8 mouse cellular contexts compared by ENCODE assay signal in genomic region chr6:147042291-147043290, GRCm38 (mm10). TPM values are rescaled to one million over a fixed set of nuclear protein-coding genes. Genes with fewer than 3 reads are reported as not detected.
DNase-seq lines count a peak whose midpoint lies in the region; ATAC-seq and TF ChIP-seq lines count a peak whose summit lies in the region.

Mrps35 (plus strand) TSS chr6:147042764.

- H3K27me3 ChIP-seq in erythroblast, embryonic 14.5 days (ENCODE audit: control insufficient read depth): peaks cover 6% of the 10 kb centered on the region
- H3K27me3 ChIP-seq in heart, embryonic 13.5 days (replicated peaks): no peaks in the 10 kb centered on the region; the same call in 1 of the 2 replicates
- no peaks in the 10 kb centered on the region for H3K27me3 ChIP-seq in kidney, postnatal 0 days (ENCODE audit: insufficient read depth, low read length)
- H3K27me3 ChIP-seq in liver, adult 2 months (ENCODE audit: control insufficient read depth, insufficient read depth, low read length): no peaks in the 10 kb centered on the region

- peaks cover 25% of the 10 kb centered on the region for H3K4me1 ChIP-seq in erythroblast, embryonic 14.5 days (ENCODE audit: control insufficient read depth)
- H3K4me1 ChIP-seq in heart, embryonic 13.5 days: peaks cover 23% of the 10 kb centered on the region
- peaks cover 8% of the 10 kb centered on the region; the same call in 1 of the 2 replicates for H3K4me1 ChIP-seq in kidney, postnatal 0 days (replicated peaks; ENCODE audit: insufficient read depth, low read length)
- H3K4me1 ChIP-seq in liver, adult 2 months (ENCODE audit: control insufficient read depth, insufficient read depth, low read length): peaks cover 2% of the 10 kb centered on the region

- peak; percentile 91 for DNase-seq in CD4-positive, CD25-positive, alpha-beta regulatory T cell, adult 2 months (ENCODE audit: low read depth, low spot score)
- DNase-seq in brain, embryonic 18.5 days (ENCODE audit: low read depth, low spot score): peak; percentile 78
- DNase-seq in kidney, postnatal 0 days (ENCODE audit: low spot score): peak; percentile 96
- peak; percentile 77 for DNase-seq in liver, adult 2 months (ENCODE audit: extremely low read depth, low read depth, low spot score)
- peak; percentile 81 to 87 for DNase-seq in spleen, postnatal 36 days (ENCODE audit: low spot score in 2 of 2)

- peak; percentile 88 for TF ChIP-seq POLR2A in liver, adult 2 months (IDR thresholded peaks at IDR 0.05; ENCODE audit: extremely low read depth, insufficient read depth, low read length)

- H3K36me3 ChIP-seq in erythroblast, embryonic 14.5 days (ENCODE audit: control insufficient read depth): peaks cover 11% of the 10 kb centered on the region
- H3K36me3 ChIP-seq in heart, embryonic 13.5 days: peaks cover 17% of the 10 kb centered on the region
- H3K36me3 ChIP-seq in kidney, postnatal 0 days (ENCODE audit: insufficient read depth, low read length): peaks cover 15% of the 10 kb centered on the region
- H3K36me3 ChIP-seq in liver, adult 2 months (ENCODE audit: control insufficient read depth, insufficient read depth, low read length): peaks cover 5% of the 10 kb centered on the region; the same call in 1 of the 2 replicates

- peak; percentile 40; the same call in 1 of the 2 replicates for TF ChIP-seq CTCF in kidney, postnatal 0 days (IDR thresholded peaks at IDR 0.05; ENCODE audit: low read depth)
- TF ChIP-seq CTCF in liver, adult 2 months (IDR thresholded peaks at IDR 0.05; ENCODE audit: low read depth, low read length): no peak

- peak within 1 kb of the TSS; percentile 85 for H3K27ac ChIP-seq in heart, embryonic 13.5 days (replicated peaks)
- peak within 1 kb of the TSS; percentile 86 for H3K27ac ChIP-seq in kidney, postnatal 0 days
- peak within 1 kb of the TSS; percentile 81 for H3K27ac ChIP-seq in liver, adult 2 months (replicated peaks; ENCODE audit: insufficient read depth, low read depth, low read length)

- peak within 1 kb of the TSS; percentile 79 for H3K4me2 ChIP-seq in heart, embryonic 13.5 days
- peak within 1 kb of the TSS; percentile 69 for H3K4me2 ChIP-seq in kidney, postnatal 0 days (ENCODE audit: low read length)

- peak within 1 kb of the TSS; percentile 96 for H3K9ac ChIP-seq in heart, embryonic 13.5 days
- peak within 1 kb of the TSS; percentile 94 for H3K9ac ChIP-seq in kidney, postnatal 0 days (ENCODE audit: low read depth, low read length)
- peak within 1 kb of the TSS; percentile 97 for H3K9ac ChIP-seq in liver, adult 2 months (ENCODE audit: low read depth, low read length)

- H3K79me2 ChIP-seq in liver, adult 2 months (ENCODE audit: control insufficient read depth, insufficient read depth, low read length): no peaks in the 10 kb centered on the region; the same call in 1 of the 2 replicates

- peak; percentile 86 for ATAC-seq in heart, embryonic 13.5 days (ENCODE audit: extremely low read depth, insufficient number of reproducible peaks, low FRiP score, low TSS enrichment)
- peak; percentile 98 for ATAC-seq in kidney, postnatal 0 days (replicated peaks; ENCODE audit: low FRiP score, low read depth)
- ATAC-seq in monocyte, adult 5-6 weeks (replicated peaks; ENCODE audit: insufficient number of reproducible peaks, low FRiP score, low TSS enrichment, poor library complexity, severe bottlenecking): peak; percentile 97

- H3K9me3 ChIP-seq in erythroblast, embryonic 14.5 days (ENCODE audit: control insufficient read depth, low read length): no peaks in the 10 kb centered on the region
- H3K9me3 ChIP-seq in heart, embryonic 13.5 days: no peaks in the 10 kb centered on the region
- H3K9me3 ChIP-seq in kidney, postnatal 0 days (replicated peaks; ENCODE audit: low read length): no peaks in the 10 kb centered on the region

- peak within 1 kb of the TSS; percentile 97 for H3K4me3 ChIP-seq in erythroblast, embryonic 14.5 days (replicated peaks)
- H3K4me3 ChIP-seq in heart, embryonic 13.5 days: peak within 1 kb of the TSS; percentile 71
- peak within 1 kb of the TSS; percentile 98 for H3K4me3 ChIP-seq in kidney, postnatal 0 days (replicated peaks; ENCODE audit: low read depth, low read length)
- H3K4me3 ChIP-seq in liver, adult 2 months (ENCODE audit: insufficient read depth, low read depth, low read length): peak within 1 kb of the TSS; percentile 96

- 3% methylated on average over 66 of the region's 66 CpGs for WGBS in heart, embryonic 13.5 days
- WGBS in kidney, postnatal 0 days: 5% methylated on average over 66 of the region's 66 CpGs
- WGBS in liver, adult 2 months: 3% methylated on average over 66 of the region's 66 CpGs

RNA-seq across cellular contexts. Expression of gene Mrps35, which starts in this region (rescaled TPM):
- polyA plus RNA-seq in erythroblast, embryonic 14.5 days (2012): 0.45 and 1.1 TPM in 2 replicates
- 123 and 139 TPM in 2 replicates for polyA plus RNA-seq in heart, embryonic 13.5 days (2015; fragmentation: Nextera tagmentation; extraction: Ambion mirVana)
- 132 and 139 TPM in 2 replicates for polyA plus RNA-seq in kidney, postnatal 0 days (2015; fragmentation: Nextera tagmentation; extraction: Ambion mirVana)
- 15.2 and 22.1 TPM in 2 replicates for total RNA-seq in liver, adult 2 months (2014; rRNA removed)
- 8.7 and 9.6 TPM in 2 replicates for polyA plus RNA-seq in liver, adult 2 months (2012; rRNA removed)
- 52.8 to 89.4 TPM (median 63.5 TPM) in 3 replicates for total RNA-seq in monocyte, adult 5-6 weeks (2017)

Comparison
In these comparisons a context has a peak if more than half of its experiments do, and no peak if none do; other contexts are left out.
1. Peak in every context shown above with its lines: DNase-seq, ATAC-seq, H3K4me3 ChIP-seq and H3K27ac ChIP-seq.
2. RNA of gene Mrps35 (polyA plus RNA-seq): 132 to 139 TPM in kidney, postnatal 0 days and 123 to 139 TPM in heart, embryonic 13.5 days; 8.7 to 9.6 TPM in liver, adult 2 months and 0.45 to 1.1 TPM in erythroblast, embryonic 14.5 days; every median in the first group is over 10 times any median in the second.